In the genomic region with DNA sequence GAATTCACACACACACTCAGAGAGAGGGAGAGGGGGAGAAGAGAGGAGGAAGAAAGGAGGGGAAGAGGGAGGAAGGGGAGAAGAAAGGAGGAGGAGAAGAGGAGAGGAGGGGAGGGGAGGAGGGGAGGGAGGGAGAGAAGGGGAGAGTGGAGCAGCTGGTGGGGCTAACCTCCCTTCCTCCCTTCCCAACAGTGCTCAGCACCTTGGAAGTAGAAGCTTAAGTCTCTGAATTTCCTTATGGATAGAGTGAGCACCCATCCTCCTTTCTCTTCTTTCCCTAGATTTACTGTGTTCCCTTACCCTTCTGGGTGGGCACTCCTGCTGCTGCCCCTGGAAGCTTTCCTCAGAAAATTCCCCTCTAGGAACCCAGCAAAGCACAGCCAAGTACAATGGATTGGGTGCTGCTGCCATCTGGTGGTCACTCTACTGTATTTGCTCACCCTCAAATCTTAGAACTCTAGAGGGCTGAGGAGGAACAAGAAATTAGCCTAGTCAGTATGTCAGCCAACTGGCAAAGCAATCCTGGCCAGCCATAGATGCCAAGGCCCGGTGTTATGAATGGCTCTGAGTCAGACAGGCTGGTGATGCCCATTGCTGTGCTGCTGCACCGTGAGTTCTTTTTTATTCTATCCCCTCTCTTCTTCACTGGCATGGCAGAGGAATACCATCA, we compare ENCODE assay signal across 8 mouse cellular contexts.
DNase-seq lines count a peak whose midpoint lies in the region; ATAC-seq and TF ChIP-seq lines count a peak whose summit lies in the region.
"Not testable (repeated sequence)": the region's sequence is repeated elsewhere in the genome, so short reads cannot be mapped to it uniquely, and the experiment has no call there.

No protein-coding gene starts in this region.

- peak; percentile 94 for ATAC-seq in CD4-positive, CD25-positive, alpha-beta regulatory T cell, adult 4 months
- ATAC-seq in embryonic facial prominence, embryonic 11.5 days (replicated peaks; ENCODE audit: insufficient number of reproducible peaks, low FRiP score, low TSS enrichment, low read depth) = 0 out of 2 replicates have a peak, but pooled peaks have one; percentile 65
- ATAC-seq in hindbrain, embryonic 16.5 days = peak; percentile 94
- ATAC-seq in lung, embryonic 16.5 days (ENCODE audit: low read depth) = 0 out of 2 replicates have a peak, but pooled peaks have one; percentile 36
- peak; percentile 86 for ATAC-seq in monocyte, adult 5-6 weeks (replicated peaks; ENCODE audit: insufficient number of reproducible peaks, low FRiP score, low TSS enrichment, poor library complexity, severe bottlenecking)

- not testable (repeated sequence) for H3K9ac ChIP-seq in embryonic facial prominence, embryonic 11.5 days (replicated peaks; ENCODE audit: low read length); hindbrain, embryonic 16.5 days (ENCODE audit: low read depth, low read length); lung, embryonic 16.5 days (ENCODE audit: low read length)

- TF ChIP-seq CTCF in brain, embryonic 14.5 days (IDR thresholded peaks at IDR 0.05; ENCODE audit: borderline replicate concordance, extremely low read depth, insufficient read depth, insufficient read length) = not testable (repeated sequence)

- not testable (repeated sequence) for H3K4me2 ChIP-seq in embryonic facial prominence, embryonic 11.5 days (ENCODE audit: low read depth, low read length); hindbrain, embryonic 16.5 days (ENCODE audit: low read length); lung, embryonic 16.5 days (ENCODE audit: low read depth, low read length)

- H3K4me3 ChIP-seq in embryonic facial prominence, embryonic 11.5 days (ENCODE audit: low read depth, low read length); hindbrain, embryonic 16.5 days (ENCODE audit: low read length); lung, embryonic 16.5 days (ENCODE audit: low read length): not testable (repeated sequence)

- not testable (repeated sequence) for H3K27me3 ChIP-seq in embryonic facial prominence, embryonic 11.5 days (ENCODE audit: control insufficient read depth, insufficient read depth, low read length); hindbrain, embryonic 16.5 days (replicated peaks; ENCODE audit: control insufficient read depth, insufficient read depth, low read length); lung, embryonic 16.5 days (ENCODE audit: control insufficient read depth, insufficient read depth, low read depth, low read length)

- H3K9me3 ChIP-seq in embryonic facial prominence, embryonic 11.5 days (replicated peaks; ENCODE audit: control insufficient read depth, low read length); hindbrain, embryonic 16.5 days (ENCODE audit: control insufficient read depth, low read length); lung, embryonic 16.5 days (ENCODE audit: control insufficient read depth, low read length): not testable (repeated sequence)

- WGBS in embryonic facial prominence, embryonic 11.5 days = 49% methylated on average over 2 of the region's 2 CpGs
- WGBS in hindbrain, embryonic 16.5 days = 29% methylated on average over 2 of the region's 2 CpGs
- 41% methylated on average over 2 of the region's 2 CpGs for WGBS in lung, embryonic 16.5 days

- not testable (repeated sequence) for H3K27ac ChIP-seq in embryonic facial prominence, embryonic 11.5 days (replicated peaks; ENCODE audit: low read depth, low read length); hindbrain, embryonic 16.5 days (ENCODE audit: low read depth, low read length); lung, embryonic 16.5 days (ENCODE audit: low read length)

- not testable (repeated sequence) for TF ChIP-seq POLR2A in brain, embryonic 14.5 days (IDR thresholded peaks at IDR 0.05; ENCODE audit: borderline replicate concordance, extremely low read depth, insufficient read depth, insufficient read length, poor library complexity, severe bottlenecking)

- not testable (repeated sequence) for H3K4me1 ChIP-seq in embryonic facial prominence, embryonic 11.5 days (ENCODE audit: control insufficient read depth, insufficient read depth, low read length); hindbrain, embryonic 16.5 days (ENCODE audit: control insufficient read depth, insufficient read depth, low read depth, low read length); lung, embryonic 16.5 days (replicated peaks; ENCODE audit: control insufficient read depth, insufficient read depth, low read length)

- H3K36me3 ChIP-seq in embryonic facial prominence, embryonic 11.5 days (replicated peaks; ENCODE audit: control insufficient read depth, insufficient read depth, low read depth, low read length); hindbrain, embryonic 16.5 days (ENCODE audit: control insufficient read depth, insufficient read depth, low read length); lung, embryonic 16.5 days (ENCODE audit: control insufficient read depth, insufficient read depth, low read length): not testable (repeated sequence)

- peak; percentile 13 for DNase-seq in brain, embryonic 14.5 days (ENCODE audit: low read depth)
- DNase-seq in embryonic facial prominence, embryonic 11.5 days (ENCODE audit: low spot score) = not testable (repeated sequence)
- peak; percentile 13 for DNase-seq in gastrocnemius, adult 18-20 months (ENCODE audit: low spot score)
- peak; percentile 12 to 15 for DNase-seq in layer of hippocampus, postnatal 14 days (ENCODE audit: low spot score in 2 of 2)

Comparison
In these comparisons a context has a peak if more than half of its experiments do, and no peak if none do; other contexts are left out.
1. ATAC-seq: peak in every context shown above with its lines; median percentile 94 in CD4-positive, CD25-positive, alpha-beta regulatory T cell, adult 4 months; 94 in hindbrain, embryonic 16.5 days; 86 in monocyte, adult 5-6 weeks; 65 in embryonic facial prominence, embryonic 11.5 days; 36 in lung, embryonic 16.5 days.